Mouse (Mus musculus) right cerebral cortex, postnatal 14 days (tissue): ENCODE results near the gene Fam222a.

Source experiments
- DNase-seq: peaks from one replicate; pipeline ENCODE4 v3.0.0; 2022

Fam222a gene

DNA sequence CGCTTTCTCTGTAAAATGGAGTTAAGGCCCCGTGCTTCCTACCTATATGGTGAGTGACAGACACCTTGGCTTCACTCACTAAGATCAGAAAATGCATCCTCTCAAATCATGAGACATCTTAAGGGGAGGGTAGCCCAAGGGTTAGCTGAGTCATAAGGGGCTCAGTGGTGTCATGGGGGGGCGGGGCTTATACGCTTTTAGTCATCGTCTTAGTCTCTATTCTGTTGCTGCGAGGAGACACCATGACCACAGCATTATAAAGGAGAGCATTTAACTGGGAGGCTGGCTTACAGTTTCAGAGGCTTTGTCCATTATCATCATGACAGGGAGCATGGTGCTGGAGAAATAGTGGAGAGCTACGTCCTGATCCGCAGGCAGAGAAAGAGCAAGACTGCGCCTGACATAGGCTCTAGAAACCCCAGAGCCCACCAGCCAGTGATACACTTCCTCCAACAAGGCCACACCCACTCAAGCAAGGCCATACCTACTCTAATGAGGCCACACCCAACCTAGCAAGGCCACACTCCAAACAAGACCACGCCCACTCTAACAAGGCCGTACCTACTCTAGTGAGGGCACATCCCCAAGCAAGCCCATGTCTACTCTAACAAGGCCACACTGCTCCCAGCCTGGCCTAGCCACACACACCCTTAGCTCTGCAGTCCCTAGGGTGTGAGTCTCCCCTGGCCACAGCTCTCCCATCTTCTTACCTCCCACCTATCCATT is 48.7 kb downstream of the Fam222a start:
- DNase-seq: no peak

DNA sequence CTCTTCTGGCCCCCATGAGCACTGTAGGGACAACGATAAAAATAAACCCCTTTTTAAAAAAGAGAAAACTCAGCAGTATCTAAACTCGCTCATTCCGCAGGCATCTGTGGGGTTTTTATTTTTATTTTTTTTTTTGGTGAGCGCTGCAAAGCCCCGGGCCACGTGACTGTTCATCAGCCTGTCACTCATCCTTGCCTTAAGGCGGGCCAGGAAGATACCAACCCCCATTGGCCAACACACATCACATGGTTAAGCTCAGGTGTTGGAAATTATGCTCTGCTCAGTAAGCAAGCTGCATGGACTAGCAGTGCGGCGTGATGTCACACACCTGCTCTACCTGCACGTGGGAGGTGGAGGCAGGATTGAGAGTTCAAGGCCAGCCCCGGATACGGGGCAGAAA is 50.0 kb downstream of the Fam222a start:
- DNase-seq: no peak

DNA sequence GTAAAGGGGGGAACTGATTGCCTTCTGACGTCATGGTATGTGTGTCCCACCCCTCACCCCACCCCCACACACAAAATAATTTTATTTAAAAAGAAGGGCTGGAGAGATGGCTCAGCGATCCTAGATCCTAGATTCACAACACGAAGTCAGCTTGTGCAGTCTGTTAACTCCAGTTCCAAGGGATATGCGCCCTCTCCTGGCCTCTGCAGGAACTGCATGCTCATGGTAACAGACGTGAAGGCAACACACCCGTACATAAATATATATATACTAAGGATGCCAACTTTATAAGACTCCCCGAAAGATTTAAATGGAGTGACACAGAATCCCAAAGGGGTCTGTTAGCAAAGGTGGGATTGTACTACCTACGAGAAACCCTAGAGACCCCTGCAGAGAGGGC is 51.0 kb downstream of the Fam222a start:
- DNase-seq: peak; percentile 85

DNA sequence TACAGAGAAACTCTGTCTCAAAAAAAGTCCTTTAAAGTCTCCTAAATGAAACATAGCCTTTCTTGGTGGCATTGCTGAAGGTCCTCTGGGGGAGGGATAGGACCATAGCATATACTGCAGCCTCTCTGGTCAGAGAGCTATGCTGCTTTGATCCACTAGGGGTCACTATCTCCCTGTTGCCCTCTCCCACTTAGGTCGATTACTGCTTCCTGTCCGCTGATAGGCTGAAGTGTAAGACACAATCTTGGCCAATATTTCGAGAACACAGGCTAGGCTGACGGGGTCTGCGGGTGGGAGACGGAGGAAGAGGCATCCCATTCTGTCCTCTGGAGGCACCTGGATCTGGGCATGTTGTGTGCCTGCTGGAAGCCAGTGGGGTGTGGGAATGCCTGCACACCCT is 52.5 kb downstream of the Fam222a start:
- no peak for DNase-seq

DNA sequence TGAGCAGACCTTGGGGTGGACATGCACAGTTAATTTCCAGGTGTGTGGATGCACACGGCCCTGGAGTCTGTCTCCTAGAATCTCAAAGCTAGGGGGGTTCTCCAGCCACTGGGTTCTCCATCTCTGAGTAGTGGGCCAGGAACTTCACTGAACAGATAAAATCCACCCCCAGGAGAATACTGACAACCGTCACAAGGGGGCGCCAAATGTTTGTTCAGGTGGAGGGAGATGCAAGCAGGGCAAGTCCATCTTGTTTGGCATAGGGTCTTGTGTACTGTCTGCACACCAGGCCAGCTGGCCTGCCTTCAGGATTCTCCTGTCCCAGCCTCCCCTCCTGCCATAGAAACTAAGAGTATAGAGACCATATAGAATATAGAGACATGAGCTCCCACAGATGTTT is 57.8 kb downstream of the Fam222a start:
- DNase-seq: peak; percentile 62

DNA sequence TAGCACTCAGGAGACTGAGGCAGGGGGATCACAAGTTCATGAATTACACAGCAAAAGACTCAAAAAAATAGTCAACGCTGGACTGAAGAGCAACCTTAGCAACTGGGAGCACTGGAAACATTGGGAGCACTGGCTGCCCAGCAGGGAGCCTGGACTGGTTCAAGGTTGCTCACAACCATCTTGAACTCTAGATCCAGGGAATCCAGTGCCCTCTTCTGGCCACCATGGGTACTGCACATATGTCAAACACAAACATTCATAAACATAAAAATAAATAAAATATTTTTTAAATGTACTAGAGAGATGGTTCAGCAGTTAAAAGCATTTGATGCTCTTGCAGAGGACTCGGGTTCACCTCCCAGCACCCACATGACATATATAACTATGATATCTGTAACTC is 63.5 kb downstream of the Fam222a start:
- DNase-seq: no peak

DNA sequence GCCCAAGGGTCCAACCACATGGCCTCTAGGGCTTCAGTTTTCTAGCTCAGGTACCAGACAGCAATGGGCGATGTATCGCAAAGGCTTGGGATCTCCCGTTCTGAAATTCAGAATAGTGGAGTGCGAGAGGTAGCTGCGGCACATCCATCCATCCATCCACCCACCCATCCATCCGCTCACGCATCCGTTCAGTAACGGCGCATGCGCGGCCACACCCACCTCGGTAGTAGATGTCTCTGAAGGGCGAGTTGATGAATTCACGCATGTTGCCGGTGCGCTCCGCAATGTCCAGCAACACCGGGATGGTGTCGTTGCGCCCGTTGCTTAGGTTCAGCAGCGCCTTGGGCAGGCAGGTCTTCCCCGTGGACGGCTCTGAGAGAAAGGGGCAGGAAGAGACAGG is 68.3 kb downstream of the Fam222a start:
- DNase-seq: no peak

DNA sequence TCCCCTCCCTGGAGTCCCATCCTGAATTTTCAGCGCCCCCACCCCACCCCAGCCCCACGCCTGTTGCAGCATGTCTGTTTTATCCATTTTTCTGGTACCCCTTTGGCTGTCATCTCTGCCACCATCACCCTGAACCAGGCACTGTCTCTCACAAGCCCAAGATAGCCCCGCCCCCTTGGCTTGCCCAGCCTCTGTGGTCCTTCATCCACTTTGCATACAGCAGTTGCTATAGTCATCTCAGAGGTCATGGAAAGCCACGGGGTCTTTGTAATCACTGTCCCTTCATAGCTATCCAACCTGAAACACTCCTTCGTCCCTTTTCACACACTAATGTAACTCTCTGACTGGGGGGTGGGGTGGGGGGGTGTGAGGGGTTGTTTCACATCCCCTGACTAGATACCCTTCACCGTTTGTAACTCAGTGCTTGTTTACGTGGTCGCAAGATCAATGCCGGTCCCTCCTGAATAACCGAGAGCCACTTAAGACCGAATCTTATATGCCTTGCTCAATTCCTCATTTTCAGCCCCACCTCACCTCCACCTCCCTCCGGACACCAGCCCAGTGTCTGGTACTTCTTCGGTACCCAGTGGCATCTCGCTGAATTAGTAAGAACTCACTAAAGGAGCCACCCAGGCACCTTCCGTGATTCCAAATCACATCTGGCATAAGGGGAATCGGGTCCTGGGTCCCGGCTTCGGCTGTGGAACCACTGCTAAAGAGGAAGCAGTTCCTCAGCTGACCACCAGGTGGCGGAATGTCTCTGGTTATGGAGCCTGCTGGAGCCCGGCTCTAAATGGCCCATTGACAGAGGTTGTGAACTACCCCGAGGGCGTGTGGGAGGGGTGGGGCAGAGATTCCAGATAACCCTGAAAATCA is 71.2 kb downstream of the Fam222a start:
- peak; percentile 90 for DNase-seq

DNA sequence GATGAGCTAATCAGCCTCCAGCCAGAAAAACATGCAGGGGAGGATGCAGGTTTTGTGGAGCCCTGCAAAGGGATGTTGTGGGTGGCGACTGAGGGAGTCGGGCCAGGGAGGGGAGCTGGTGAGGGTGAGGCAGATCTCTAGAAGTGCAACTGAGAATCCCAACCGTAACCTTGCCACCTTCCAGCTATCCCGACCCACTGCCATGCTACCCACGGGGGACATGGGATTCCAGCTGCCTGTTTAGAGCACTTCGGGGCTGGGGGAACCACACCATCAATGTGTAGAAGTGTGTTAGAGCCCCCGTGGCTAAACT is 71.8 kb downstream of the Fam222a start:
- DNase-seq: no peak

DNA sequence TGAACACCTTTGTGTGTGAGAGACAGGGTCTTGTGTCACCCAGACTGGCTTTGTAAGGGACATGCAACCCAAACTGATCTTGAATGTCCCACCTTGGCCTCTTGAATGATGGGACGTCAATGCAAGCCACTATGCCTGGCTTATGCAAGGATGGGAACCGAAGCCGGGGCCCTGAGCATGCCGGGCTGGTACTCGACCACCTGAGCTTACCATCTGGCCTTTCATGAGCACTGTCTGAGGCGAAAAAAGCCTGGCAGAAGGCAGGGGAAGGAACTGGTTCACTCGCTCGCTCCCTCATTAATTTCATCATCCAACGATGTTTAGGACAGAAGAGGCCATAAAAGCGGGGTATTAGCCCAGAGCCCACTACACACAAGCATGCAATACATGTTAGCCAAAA is 73.0 kb downstream of the Fam222a start:
- DNase-seq: no peak

DNA sequence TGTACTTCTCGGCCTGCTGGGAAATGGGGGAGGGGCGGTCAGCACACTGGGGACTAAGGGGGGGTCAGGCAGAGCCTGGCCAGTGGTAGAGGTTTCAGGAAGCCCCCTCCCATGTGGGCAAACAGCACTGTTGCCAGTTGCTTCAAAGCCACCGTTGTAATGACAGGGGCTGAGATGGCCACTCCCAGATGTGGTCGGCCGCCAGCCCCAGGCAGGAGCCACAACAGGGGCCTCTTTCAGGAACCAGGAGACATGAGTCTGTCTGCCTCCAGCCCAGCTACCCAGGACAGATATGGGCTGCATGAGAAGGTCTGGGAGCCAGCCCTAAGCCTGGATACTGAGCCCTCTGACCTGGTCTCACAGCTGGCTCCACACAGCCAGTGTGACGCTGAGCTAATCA is 77.1 kb downstream of the Fam222a start:
- DNase-seq: no peak

DNA sequence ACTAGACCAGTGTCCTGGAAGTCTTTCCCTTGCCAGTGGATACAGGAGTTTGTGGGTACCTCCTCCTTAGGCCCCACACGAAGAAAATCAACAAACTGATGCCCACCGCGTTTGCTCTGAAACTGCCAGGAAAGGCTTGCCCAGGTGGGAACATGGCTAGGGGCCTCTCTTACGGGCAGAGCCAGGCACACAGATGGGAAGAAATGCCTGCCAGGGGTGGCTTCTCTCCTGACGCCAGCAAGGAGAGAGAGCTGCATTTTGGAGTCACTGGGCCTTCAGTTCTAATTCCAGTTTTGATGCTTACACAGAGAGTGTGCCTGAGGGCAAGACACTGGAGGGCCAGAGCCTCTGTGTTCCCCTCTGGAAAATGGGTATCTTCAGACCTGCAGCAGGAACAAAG is 78.1 kb downstream of the Fam222a start:
- DNase-seq: no peak

DNA sequence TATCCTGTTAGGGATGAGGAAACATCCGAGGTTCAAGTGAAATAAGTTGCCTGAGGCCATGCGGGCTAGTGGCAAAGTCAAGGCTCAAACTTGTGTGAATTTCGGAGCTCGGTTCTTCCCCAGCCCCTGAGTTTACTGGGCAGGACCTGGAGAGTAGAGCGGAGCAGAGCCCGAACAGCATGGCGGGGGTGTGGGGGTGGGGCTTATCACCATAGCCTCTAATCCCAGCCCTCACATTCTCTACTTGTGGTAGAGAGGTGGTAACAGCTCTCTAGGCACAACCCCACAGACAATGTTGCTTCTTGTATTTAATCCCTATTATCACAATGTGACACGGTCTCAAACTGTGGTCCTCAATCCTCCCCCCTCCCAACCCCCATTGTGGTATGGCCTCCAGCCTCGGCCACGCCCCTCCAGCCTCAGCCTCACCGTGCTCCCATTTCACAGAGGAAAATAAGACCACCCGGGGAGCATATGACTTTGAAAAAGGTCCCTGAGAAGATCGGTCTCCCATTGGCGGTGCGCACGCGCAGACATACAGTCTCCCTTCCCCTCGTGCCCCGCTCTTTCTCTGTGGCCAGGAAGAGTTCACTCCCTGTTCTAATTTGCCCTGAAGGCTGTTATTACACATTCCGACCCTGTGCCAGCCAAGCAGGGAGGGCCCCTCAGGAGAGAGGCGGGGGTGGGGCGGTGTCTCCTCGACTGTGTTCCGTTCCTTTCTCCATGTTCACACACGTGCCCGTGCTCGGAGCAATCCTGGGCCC is 79.6 kb downstream of the Fam222a start:
- no peak for DNase-seq

DNA sequence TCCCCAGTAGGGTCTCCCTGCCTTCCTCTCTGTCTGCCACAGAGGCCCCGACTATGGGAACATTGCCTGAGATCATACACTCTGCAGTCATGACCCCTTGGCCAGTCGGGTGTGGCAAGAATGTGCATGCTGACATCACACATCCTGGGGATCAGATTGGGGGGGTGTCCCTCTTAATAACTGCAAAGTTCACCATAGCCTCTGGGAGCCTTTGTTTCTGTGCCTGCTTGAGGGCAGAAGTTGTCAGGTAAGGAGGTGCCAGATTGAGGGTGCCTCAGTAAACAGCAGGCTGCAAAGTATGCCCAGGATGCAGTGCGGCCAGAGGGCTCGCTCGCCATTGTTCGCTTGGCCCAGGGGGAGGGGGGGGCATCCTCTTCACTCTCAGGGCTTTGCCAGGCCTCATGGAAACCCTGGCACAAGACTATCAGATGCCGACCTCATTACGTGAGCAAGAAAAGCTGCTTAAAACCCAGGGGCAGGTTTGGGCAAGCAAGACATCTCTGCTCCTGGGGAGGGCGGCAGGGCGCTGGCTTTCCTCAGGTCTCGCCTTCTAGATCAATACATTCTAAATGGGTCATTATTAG is 81.0 kb downstream of the Fam222a start:
- no peak for DNase-seq

DNA sequence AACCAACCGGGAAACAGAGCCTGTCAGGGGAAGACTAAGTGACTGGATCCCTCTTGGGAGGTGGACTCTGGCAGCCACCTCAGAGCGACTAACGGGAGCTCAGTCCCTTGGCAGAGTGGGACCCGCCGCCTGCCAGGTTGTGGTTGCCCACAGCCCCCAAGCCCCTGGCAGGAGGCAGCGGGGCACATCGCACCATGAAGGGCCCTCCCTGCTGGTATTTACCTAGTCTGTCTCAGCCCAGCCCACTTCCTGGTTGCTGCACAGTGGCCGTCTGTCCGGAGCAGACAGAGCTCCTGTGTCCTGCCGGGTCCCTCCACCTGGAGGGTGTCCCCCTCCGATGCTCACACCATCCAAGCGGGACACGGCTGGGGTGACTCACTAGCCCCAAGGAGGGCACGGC is 83.2 kb downstream of the Fam222a start:
- no peak for DNase-seq

DNA sequence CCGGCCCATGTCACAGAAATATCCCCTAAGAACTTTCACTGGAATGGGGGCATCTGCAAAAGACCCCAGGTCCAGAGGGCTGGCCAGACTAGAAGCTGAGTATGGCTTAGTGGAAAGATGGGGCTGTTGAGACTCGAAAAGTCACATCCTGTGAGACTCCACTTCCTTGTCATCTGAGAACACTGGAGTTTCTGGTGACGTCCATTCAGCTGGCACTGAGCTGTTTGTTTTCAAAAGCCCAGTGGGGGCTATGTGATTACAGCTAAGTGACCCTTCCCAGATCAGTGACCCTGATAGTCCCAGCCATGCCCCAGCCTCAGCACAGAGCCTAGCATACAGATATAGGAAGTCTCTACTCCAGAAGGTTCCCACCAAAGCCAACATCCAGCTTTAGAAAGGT is 83.6 kb downstream of the Fam222a start:
- no peak for DNase-seq

DNA sequence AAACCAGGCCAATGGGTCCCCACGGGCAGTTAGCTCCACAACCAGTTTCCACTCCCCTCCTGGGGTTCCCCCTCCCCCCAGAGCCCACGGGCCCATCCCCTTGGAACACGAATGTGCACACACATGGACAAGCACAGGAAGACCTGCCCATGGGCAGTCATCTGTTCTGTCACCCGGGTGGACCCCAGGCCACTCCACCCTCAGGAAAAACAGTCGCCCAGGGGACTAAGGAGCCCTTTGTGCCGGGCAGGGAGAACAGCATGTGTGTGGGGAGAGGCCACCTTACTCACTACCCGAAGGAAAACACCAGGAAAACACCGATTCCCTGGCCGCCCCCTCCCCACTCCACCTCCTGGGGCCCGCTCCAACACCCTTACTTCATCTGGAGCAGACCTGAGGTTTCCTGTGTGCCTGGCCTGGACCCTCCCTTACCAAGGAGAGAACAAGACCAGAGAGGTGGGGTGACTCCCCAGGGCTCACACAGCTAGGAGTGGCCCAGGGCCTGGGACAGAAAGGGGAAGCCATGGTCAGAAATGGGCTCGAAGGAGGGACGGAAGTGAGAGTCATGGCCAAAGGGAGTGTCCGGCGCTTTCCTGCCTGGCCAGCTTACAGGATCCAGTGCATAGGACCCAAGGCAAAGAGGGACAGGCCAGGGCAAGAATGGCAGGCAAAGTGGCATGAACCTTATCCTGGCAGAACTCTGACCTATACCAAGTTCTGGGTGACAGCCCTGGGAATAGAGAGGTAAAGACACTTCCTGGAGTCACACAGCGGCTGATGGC is 86.0 kb downstream of the Fam222a start:
- no peak for DNase-seq

DNA sequence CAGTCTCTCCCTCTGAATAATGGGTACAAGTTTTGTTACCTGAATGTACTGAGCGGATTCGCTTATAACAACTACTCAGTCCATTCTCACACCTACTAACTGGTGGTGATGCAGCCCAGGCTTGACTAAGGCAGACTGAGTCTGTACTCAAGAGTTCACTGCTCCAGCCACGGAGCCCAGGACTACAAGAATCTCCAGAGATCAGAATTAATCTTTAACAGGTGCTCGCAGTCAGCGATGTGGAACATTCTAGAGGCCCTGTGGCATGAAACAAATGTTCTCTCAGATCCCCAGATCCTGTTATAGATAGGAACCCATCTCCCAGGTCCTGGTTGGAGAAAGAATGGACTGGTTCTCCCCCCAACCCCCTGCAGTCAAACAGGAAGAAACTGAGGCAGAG is 87.9 kb downstream of the Fam222a start:
- no peak for DNase-seq

DNA sequence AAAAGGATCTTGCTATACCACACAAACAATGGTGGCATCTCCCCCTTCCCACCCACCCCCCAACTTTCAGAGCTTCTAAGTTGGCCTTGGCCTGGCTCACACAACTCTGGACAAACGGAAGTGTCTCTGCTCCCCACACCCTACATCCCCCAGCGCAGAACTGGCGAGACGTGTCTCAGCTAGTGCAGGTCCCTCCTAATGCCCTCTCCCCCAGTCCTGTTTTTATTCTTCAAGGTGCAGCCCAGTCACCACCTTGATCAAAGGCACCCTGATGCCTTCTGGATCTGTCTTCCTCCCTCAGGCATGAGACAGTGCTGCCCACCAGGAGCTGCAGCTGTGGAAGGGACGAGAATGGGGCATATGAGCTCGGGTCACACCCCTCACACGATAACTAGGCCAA is 88.5 kb downstream of the Fam222a start:
- DNase-seq: no peak

DNA sequence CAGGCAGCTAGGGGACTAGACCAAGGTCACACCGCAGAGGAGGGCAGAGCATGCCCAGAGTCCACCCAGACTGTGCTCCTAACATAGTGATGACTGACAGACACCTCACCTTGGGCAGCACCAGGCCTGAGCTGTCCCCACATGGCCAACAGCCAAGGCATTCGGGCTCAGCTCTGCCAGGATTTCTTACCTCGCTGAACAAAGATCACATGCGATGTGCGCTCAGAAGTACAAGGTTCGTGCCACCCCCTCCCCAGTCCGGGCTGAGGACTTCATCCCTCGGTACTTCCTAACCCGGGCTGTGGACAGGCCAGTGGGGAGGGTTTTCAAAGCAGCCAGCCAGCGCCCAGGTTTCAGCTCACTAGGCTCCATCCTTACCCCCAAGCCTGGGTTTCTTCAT is 89.6 kb downstream of the Fam222a start:
- DNase-seq: no peak

DNA sequence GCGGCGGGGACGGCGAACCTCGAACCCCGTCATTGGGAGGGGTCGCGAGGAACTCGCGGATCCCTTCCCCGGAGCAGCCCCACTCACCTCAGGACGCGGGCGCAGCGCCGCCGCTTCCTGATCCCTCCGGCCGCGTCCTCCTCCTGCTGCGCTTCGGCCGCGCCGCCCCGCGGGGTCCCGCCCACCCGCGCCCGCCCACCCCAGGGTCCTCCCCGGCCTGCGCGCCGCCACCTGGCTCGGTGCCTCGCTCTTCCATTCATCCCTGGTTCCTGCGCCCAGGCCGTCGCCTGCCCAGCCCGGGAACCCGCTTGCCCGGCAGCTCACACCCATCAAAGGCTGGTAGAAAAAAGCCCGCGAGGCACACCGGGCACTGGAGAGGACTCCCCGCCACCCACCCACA is 90.4 kb downstream of the Fam222a start, which contains the start of gene Trpv4:
Trpv4 (minus strand) TSS at position 167 of the 400 bp plus-strand sequence.
- DNase-seq: no peak

DNA sequence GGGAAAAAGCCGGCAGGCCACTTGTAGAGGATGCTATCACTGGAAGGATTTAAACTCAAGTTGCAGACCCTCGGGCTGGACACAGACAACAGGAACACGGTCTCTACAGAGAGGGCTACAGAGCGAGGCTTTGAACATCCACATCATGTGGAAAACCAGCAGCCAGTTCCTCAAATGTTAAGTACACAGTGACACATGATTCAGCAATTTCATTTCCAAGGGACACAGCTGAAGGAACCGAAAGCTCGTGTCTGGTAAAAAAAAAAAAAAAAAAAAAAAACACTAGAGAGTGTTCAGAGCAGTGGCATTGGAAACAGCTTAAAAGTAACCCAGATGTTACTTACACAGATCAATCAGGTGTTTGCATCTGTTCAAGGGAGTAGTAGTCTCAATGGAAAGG is 93.2 kb downstream of the Fam222a start:
- DNase-seq: no peak
